Mouse (Mus musculus): ENCODE measurements around the gene Gm37240. TPM values are rescaled to one million over a fixed set of nuclear protein-coding genes. Genes with fewer than 3 reads are reported as not detected.

The Gm37240 gene
- polyA plus RNA-seq, 1 experiment from 2014 or later = 0.93 TPM

DNA sequence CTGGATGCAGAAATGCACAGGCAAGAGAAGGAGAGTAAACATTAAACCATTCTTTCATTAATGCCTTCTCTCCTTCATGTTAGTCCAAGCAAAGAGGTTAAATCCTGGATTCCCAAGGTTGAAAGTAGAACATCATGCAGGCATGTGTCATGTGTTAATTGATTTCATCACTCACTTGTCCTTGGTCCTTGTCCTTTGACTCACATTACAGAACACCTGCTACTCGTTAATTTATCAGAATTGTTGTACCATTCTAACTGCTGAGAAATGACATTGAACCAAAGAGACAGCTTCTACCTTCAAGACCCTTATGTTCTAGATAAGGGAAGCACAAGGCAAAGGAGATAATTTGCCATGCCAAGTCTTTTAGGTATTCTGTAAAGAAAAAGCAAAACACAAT lies 835.1 kb downstream of the Gm37240 start:
- 80% methylated on average over 1 of the region's 1 CpGs for WGBS
- Histone ChIP-seq H3K27me3 (replicated peaks; ENCODE audit: control insufficient read depth, insufficient read depth, low read length) (no peaks in the 10 kb centered on the region), H3K9ac (ENCODE audit: low read depth, low read length) (no peak overlapping the region), H3K36me3 (ENCODE audit: control insufficient read depth, insufficient read depth, low read length) (no peaks in the 10 kb centered on the region), H3K27ac (ENCODE audit: low read depth, low read length) (no peak overlapping the region), H3K4me1 (ENCODE audit: control insufficient read depth, insufficient read depth, low read depth, low read length) (no peaks in the 10 kb centered on the region), H3K9me3 (ENCODE audit: control insufficient read depth, low read length) (no peaks in the 10 kb centered on the region), H3K4me2 (ENCODE audit: low read length) (no peak overlapping the region), H3K4me3 (ENCODE audit: low read length) (no peak overlapping the region)
- ATAC-seq = no peak

DNA sequence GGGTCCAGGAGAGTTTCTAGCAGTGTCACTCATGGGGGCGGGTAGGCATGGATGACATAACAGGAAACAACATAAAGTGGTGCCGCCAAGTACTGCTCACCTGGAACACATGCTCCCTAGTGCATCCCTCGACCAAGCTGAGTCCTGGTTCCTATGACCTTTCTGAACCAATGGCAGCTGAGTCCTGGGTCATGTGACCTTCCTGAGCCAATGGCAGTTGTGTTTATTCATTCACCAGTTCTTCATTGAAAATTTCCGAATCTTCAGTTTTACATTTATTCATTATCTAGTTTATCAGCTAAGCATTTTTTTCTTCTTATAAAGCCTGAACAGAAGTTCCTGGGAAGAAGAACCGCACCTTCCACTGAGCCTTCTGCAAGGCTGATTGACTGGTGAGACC lies 838.7 kb downstream of the Gm37240 start:
- ATAC-seq = no peak
- Histone ChIP-seq H3K9ac (ENCODE audit: low read depth, low read length) (no peak overlapping the region), H3K36me3 (ENCODE audit: control insufficient read depth, insufficient read depth, low read length) (no peaks in the 10 kb centered on the region), H3K9me3 (ENCODE audit: control insufficient read depth, low read length) (no peaks in the 10 kb centered on the region), H3K27me3 (replicated peaks; ENCODE audit: control insufficient read depth, insufficient read depth, low read length) (no peaks in the 10 kb centered on the region), H3K4me1 (ENCODE audit: control insufficient read depth, insufficient read depth, low read depth, low read length) (no peaks in the 10 kb centered on the region), H3K4me2 (ENCODE audit: low read length) (no peak overlapping the region), H3K27ac (ENCODE audit: low read depth, low read length) (no peak overlapping the region), H3K4me3 (ENCODE audit: low read length) (no peak overlapping the region)
- 91% methylated on average over 5 of the region's 5 CpGs for WGBS

DNA sequence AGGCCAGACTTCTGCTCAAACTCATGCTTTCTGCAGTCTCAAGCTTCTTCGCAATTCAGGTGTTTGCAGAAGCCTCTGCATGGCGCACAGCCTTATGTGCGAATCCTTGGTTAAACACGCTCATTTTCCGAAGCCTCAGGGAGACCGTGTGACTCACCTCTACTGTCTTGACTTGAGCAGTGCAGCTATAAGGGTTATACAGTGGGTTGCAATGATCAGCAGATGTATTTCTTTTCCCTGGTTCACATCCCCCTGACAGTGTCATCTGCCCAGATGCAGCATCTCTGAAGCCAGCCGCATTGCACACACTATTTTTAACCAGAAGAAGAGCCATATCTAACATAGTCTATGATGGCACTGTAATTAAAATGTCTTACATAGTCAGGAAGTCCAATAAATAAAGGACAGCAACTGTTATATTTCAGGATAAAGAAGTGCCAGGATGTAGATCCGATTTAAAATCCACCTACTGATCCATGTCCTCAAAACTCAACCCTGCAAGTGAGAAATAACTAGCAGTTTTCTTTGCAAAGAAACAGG lies 843.6 kb downstream of the Gm37240 start:
- Histone ChIP-seq H3K27ac (ENCODE audit: low read depth, low read length) (no peak overlapping the region), H3K4me1 (ENCODE audit: control insufficient read depth, insufficient read depth, low read depth, low read length) (no peaks in the 10 kb centered on the region), H3K4me3 (ENCODE audit: low read length) (no peak overlapping the region), H3K9ac (ENCODE audit: low read depth, low read length) (no peak overlapping the region), H3K36me3 (ENCODE audit: control insufficient read depth, insufficient read depth, low read length) (no peaks in the 10 kb centered on the region), H3K4me2 (ENCODE audit: low read length) (no peak overlapping the region), H3K27me3 (replicated peaks; ENCODE audit: control insufficient read depth, insufficient read depth, low read length) (no peaks in the 10 kb centered on the region), H3K9me3 (ENCODE audit: control insufficient read depth, low read length) (no peaks in the 10 kb centered on the region)
- 94% methylated on average over 8 of the region's 8 CpGs for WGBS
- no peak for ATAC-seq

DNA sequence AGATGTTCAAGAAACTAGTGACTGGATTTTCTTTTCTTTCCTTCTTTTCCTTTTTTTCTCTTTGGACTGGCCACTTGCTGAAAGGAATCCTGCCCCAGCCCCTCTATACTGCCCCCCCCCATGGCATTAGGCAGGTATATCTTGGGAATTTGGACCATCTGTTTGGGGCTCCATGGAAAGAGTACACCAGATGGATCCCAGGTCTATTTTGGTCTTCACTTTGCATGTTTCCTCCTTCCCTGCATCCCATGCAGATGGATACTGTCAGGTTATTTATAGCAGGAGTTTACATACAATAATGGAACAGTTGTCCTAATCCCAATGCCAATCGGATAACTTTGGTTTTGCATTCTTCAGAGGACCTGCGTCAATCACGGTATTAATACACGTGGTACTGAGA lies 845.2 kb downstream of the Gm37240 start:
- Histone ChIP-seq H3K9me3 (ENCODE audit: control insufficient read depth, low read length) (no peaks in the 10 kb centered on the region), H3K27me3 (replicated peaks; ENCODE audit: control insufficient read depth, insufficient read depth, low read length) (no peaks in the 10 kb centered on the region), H3K4me3 (ENCODE audit: low read length) (no peak overlapping the region), H3K4me2 (ENCODE audit: low read length) (no peak overlapping the region), H3K4me1 (ENCODE audit: control insufficient read depth, insufficient read depth, low read depth, low read length) (no peaks in the 10 kb centered on the region), H3K27ac (ENCODE audit: low read depth, low read length) (no peak overlapping the region), H3K9ac (ENCODE audit: low read depth, low read length) (no peak overlapping the region), H3K36me3 (ENCODE audit: control insufficient read depth, insufficient read depth, low read length) (no peaks in the 10 kb centered on the region)
- no peak for ATAC-seq
- WGBS = 87% methylated on average over 4 of the region's 4 CpGs

DNA sequence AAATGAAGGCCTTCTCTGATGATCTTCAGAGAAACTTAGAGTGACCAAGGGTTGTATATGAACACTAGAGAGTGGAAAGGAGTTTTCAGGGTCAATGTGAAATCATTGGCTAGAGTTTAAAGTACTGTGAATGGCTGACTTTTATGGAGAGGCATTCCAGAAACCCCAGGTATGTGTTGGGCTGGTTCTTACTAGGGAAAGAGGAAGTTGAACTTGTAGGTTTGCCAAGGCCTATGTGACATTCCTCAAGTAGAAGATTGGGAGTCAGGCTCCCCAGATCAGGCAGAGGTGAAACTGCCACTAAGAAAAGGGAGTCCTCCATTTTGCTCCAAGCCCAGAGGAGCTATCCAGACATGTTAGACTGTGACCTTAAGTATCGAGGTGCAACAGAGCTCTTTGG lies 858.2 kb downstream of the Gm37240 start:
- H3K4me3 ChIP-seq (ENCODE audit: low read length) = no peak overlapping the region
- no peaks in the 10 kb centered on the region for H3K36me3 ChIP-seq (ENCODE audit: control insufficient read depth, insufficient read depth, low read length)
- ATAC-seq = no peak
- H3K9me3 ChIP-seq (ENCODE audit: control insufficient read depth, low read length) = no peaks in the 10 kb centered on the region
- H3K27ac ChIP-seq (ENCODE audit: low read depth, low read length) = no peak overlapping the region
- H3K27me3 ChIP-seq (replicated peaks; ENCODE audit: control insufficient read depth, insufficient read depth, low read length) = no peaks in the 10 kb centered on the region
- H3K9ac ChIP-seq (ENCODE audit: low read depth, low read length) = no peak overlapping the region
- H3K4me1 ChIP-seq (ENCODE audit: control insufficient read depth, insufficient read depth, low read depth, low read length) = no peaks in the 10 kb centered on the region
- H3K4me2 ChIP-seq (ENCODE audit: low read length) = no peak overlapping the region
- WGBS = 89% methylated on average over 1 of the region's 1 CpGs

DNA sequence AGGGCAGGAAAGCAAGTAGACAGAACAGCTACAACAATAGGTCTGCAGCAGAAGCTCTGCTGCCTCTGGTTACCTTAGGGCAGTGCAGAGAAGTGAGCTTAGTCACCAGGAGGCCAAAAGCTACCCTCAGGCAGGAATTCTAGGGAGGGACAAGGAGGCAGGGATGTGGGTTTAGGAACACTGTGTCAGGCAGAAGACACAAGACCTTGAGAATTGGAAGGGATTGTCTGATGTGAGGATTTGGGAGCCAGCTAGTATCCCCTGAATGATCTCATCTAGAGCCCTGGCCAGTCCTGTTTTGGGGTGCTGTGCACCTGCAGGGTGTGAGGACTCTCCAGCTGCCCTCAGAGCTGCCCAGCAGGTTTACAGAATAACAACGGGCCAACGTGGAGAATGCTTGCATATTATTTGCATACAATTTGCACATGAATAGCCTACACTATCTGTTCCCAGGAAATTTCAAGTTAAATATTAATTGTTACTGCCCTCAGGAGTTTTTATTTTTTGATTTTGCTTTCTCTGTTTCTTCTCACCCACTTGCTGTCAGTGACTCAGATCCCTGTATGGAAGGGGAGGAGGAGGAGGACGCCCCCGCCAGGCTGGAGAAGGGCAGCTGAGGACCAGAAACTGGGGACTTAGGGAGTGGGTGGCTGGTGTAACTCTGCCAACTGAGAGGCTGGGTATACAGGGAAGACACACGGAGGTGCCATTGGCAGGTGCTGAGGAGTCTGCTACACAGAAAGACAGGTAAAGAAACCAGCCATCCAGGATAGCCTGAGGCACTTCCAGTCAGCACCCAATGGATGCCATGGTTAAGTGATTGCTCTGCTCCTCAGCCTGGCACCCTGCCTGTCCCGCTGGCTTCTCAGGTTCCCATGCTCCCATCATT lies 862.3 kb downstream of the Gm37240 start:
- 22% methylated on average over 6 of the region's 6 CpGs for WGBS
- no peak for ATAC-seq
- no peak overlapping the region for H3K27ac ChIP-seq (ENCODE audit: low read depth, low read length)

DNA sequence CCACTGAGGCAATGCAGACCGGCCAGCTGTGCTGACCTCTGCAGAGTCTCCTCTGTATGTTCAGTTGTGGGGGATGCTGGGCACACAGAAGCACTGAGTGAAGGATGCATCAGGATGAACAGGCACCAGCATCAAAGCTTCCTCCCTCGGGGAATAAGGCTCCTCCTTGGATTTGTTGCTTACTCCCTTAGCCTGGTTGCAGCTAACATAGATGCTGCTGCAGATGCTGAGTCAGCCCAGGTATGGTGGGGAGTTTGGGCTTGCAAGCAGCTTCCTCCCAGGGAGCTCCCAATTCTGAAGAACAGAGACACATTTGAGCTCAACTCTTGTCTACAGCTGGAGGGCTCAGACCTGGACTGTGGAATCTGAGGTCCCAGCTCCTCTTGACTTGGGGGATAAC lies 863.1 kb downstream of the Gm37240 start:
- Histone ChIP-seq H3K4me3 (ENCODE audit: low read length) (no peak overlapping the region), H3K9me3 (ENCODE audit: control insufficient read depth, low read length) (no peaks in the 10 kb centered on the region), H3K36me3 (ENCODE audit: control insufficient read depth, insufficient read depth, low read length) (no peaks in the 10 kb centered on the region), H3K4me1 (ENCODE audit: control insufficient read depth, insufficient read depth, low read depth, low read length) (no peaks in the 10 kb centered on the region), H3K27me3 (replicated peaks; ENCODE audit: control insufficient read depth, insufficient read depth, low read length) (no peaks in the 10 kb centered on the region), H3K9ac (ENCODE audit: low read depth, low read length) (no peak overlapping the region), H3K4me2 (ENCODE audit: low read length) (no peak overlapping the region), H3K27ac (ENCODE audit: low read depth, low read length) (no peak overlapping the region)
- ATAC-seq = no peak
- 75% methylated on average over 2 of the region's 2 CpGs for WGBS

More for the DNA sequence above, 862.3 kb downstream of the Gm37240 start:
- Histone ChIP-seq H3K4me1 (ENCODE audit: control insufficient read depth, insufficient read depth, low read depth, low read length) (no peaks in the 10 kb centered on the region), H3K9me3 (ENCODE audit: control insufficient read depth, low read length) (no peaks in the 10 kb centered on the region), H3K4me3 (ENCODE audit: low read length) (no peak overlapping the region), H3K4me2 (ENCODE audit: low read length) (no peak overlapping the region), H3K36me3 (ENCODE audit: control insufficient read depth, insufficient read depth, low read length) (no peaks in the 10 kb centered on the region), H3K27me3 (replicated peaks; ENCODE audit: control insufficient read depth, insufficient read depth, low read length) (no peaks in the 10 kb centered on the region), H3K9ac (ENCODE audit: low read depth, low read length) (no peak overlapping the region)

DNA sequence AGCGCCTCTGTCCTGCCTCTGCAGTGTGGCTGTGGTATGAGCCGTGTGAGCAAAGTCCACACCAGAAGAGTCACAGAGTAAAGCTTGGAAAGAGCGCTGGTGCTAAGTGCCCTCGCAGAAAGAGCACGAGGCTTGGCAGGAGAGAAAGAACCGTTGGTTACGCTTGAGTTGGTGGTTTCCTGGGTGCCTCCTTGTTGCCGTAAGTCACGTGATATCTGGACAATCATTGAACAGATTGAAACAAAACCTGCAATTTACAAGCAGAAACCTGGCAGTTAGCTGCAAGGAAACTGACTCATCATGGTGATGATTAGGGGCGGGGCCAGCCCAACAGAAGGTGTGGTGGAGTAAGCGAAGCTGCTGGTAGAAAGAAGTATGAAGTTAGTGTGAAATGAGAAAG lies 864.5 kb downstream of the Gm37240 start:
- Histone ChIP-seq H3K9me3 (ENCODE audit: control insufficient read depth, low read length) (no peaks in the 10 kb centered on the region), H3K9ac (ENCODE audit: low read depth, low read length) (no peak overlapping the region), H3K36me3 (ENCODE audit: control insufficient read depth, insufficient read depth, low read length) (no peaks in the 10 kb centered on the region), H3K4me1 (ENCODE audit: control insufficient read depth, insufficient read depth, low read depth, low read length) (no peaks in the 10 kb centered on the region), H3K4me2 (ENCODE audit: low read length) (no peak overlapping the region), H3K27ac (ENCODE audit: low read depth, low read length) (no peak overlapping the region), H3K4me3 (ENCODE audit: low read length) (no peak overlapping the region), H3K27me3 (replicated peaks; ENCODE audit: control insufficient read depth, insufficient read depth, low read length) (no peaks in the 10 kb centered on the region)
- WGBS = 86% methylated on average over 11 of the region's 11 CpGs
- ATAC-seq = no peak

DNA sequence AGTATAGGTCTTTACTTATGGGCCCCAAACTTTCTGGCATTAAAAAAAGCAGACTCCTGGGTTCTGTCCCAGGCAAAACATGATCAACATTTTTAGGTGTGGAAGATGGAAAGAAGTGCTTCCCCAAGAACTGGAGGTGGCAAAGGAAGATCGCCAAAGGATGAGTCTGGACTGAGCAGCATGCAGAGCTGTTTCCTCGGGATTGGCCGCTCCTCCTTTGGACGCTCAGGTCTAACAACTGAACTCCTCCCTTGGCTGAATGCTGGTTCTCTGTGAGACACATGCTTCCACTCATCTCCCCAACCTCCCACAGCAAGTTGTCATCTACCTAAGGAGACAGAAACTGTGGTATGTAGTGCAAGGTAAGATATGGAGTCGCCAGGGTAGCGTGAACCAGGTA lies 865.5 kb downstream of the Gm37240 start:
- Histone ChIP-seq H3K27ac (ENCODE audit: low read depth, low read length) (no peak overlapping the region), H3K4me3 (ENCODE audit: low read length) (no peak overlapping the region), H3K36me3 (ENCODE audit: control insufficient read depth, insufficient read depth, low read length) (no peaks in the 10 kb centered on the region), H3K4me1 (ENCODE audit: control insufficient read depth, insufficient read depth, low read depth, low read length) (no peaks in the 10 kb centered on the region), H3K27me3 (replicated peaks; ENCODE audit: control insufficient read depth, insufficient read depth, low read length) (no peaks in the 10 kb centered on the region), H3K9me3 (ENCODE audit: control insufficient read depth, low read length) (no peaks in the 10 kb centered on the region), H3K4me2 (ENCODE audit: low read length) (no peak overlapping the region), H3K9ac (ENCODE audit: low read depth, low read length) (no peak overlapping the region)
- ATAC-seq = no peak
- 95% methylated on average over 6 of the region's 6 CpGs for WGBS

Data from hindbrain, embryonic 16.5 days (tissue).